Mouse (Mus musculus): ENCODE data around the gene 3110009E18Rik. TPM values are rescaled to one million over a fixed set of nuclear protein-coding genes. Genes with fewer than 3 reads are reported as not detected.
A peak's percentile ranks its signal among the peaks of the same experiment; 100 is the strongest.

3110009E18Rik gene
- polyA plus RNA-seq, 1 experiment from 2014 or later: 12.5 TPM

- Histone ChIP-seq H3K4me3 (ENCODE audit: low read depth, low read length) (no peak overlapping the region), H3K27me3 (replicated peaks; ENCODE audit: insufficient read depth, low read length) (no peaks in the 10 kb centered on the region), H3K4me2 (replicated peaks; ENCODE audit: low read depth, low read length) (no peak overlapping the region), H3K27ac (ENCODE audit: low read length) (peak overlapping the region; percentile 48; the same call in 1 of the 2 replicates), H3K9ac (replicated peaks; ENCODE audit: low read depth) (no peak overlapping the region), H3K36me3 (ENCODE audit: insufficient read depth, low read length) (no peaks in the 10 kb centered on the region), H3K4me1 (ENCODE audit: insufficient read depth, low read depth, low read length) (peaks cover 25% of the 10 kb centered on the region), H3K9me3 (ENCODE audit: low read length) (no peaks in the 10 kb centered on the region)
- WGBS: 34% methylated on average over 5 of the region's 5 CpGs
- no peak for TF ChIP-seq EP300 (IDR thresholded peaks at IDR 0.05)
- TF ChIP-seq CTCF (IDR thresholded peaks at IDR 0.05): no peak
- ATAC-seq: no peak
- DNase-seq (ENCODE audit: low spot score): peak; percentile 60
These were observed 45.5 kb upstream of the 3110009E18Rik start for GRCm38 (mm10) chr1:120075507-120075906.

GRCm38 (mm10) chr1:120077746-120078410 is 43.1 kb upstream of the 3110009E18Rik start:
- H3K4me1 ChIP-seq (ENCODE audit: insufficient read depth, low read depth, low read length): peaks cover 20% of the 10 kb centered on the region
- no peak overlapping the region for H3K27ac ChIP-seq (ENCODE audit: low read length)
- H3K27me3 ChIP-seq (replicated peaks; ENCODE audit: insufficient read depth, low read length): no peaks in the 10 kb centered on the region
- no peak overlapping the region for H3K4me2 ChIP-seq (replicated peaks; ENCODE audit: low read depth, low read length)
- no peak for DNase-seq (ENCODE audit: low spot score)
- H3K4me3 ChIP-seq (ENCODE audit: low read depth, low read length): no peak overlapping the region
- ATAC-seq: no peak
- H3K36me3 ChIP-seq (ENCODE audit: insufficient read depth, low read length): no peaks in the 10 kb centered on the region
- H3K9ac ChIP-seq (replicated peaks; ENCODE audit: low read depth): no peak overlapping the region
- WGBS: 27% methylated on average over 9 of the region's 9 CpGs
- TF ChIP-seq CTCF (IDR thresholded peaks at IDR 0.05): no peak
- TF ChIP-seq EP300 (IDR thresholded peaks at IDR 0.05): no peak
- no peaks in the 10 kb centered on the region for H3K9me3 ChIP-seq (ENCODE audit: low read length)

- ATAC-seq: no peak
These were observed 40.4 kb upstream of the 3110009E18Rik start for GRCm38 (mm10) chr1:120080632-120081031.

GRCm38 (mm10) chr1:120082957-120083585 is 37.9 kb upstream of the 3110009E18Rik start:
- DNase-seq (ENCODE audit: low spot score) (peak; percentile 94), ATAC-seq (peak; percentile 94)
- H3K9me3 ChIP-seq (ENCODE audit: low read length): no peaks in the 10 kb centered on the region
- no peaks in the 10 kb centered on the region for H3K36me3 ChIP-seq (ENCODE audit: insufficient read depth, low read length)
- peak overlapping the region; percentile 14; the same call in 1 of the 2 replicates for H3K4me2 ChIP-seq (replicated peaks; ENCODE audit: low read depth, low read length)
- no peaks in the 10 kb centered on the region for H3K4me1 ChIP-seq (ENCODE audit: insufficient read depth, low read depth, low read length)
- peak overlapping the region; percentile 68 for H3K27ac ChIP-seq (ENCODE audit: low read length)
- no peaks in the 10 kb centered on the region for H3K27me3 ChIP-seq (replicated peaks; ENCODE audit: insufficient read depth, low read length)
- peak; percentile 29 for TF ChIP-seq CTCF (IDR thresholded peaks at IDR 0.05)
- peak; percentile 91 for TF ChIP-seq EP300 (IDR thresholded peaks at IDR 0.05)
- 8% methylated on average over 7 of the region's 7 CpGs for WGBS
- no peak overlapping the region for H3K9ac ChIP-seq (replicated peaks; ENCODE audit: low read depth)
- H3K4me3 ChIP-seq (ENCODE audit: low read depth, low read length): no peak overlapping the region

More at GRCm38 (mm10) chr1:120080632-120081031, 40.4 kb upstream of the 3110009E18Rik start:
- H3K9me3 ChIP-seq (ENCODE audit: low read length): no peaks in the 10 kb centered on the region
- WGBS: 93% methylated on average over 1 of the region's 1 CpGs
- H3K9ac ChIP-seq (replicated peaks; ENCODE audit: low read depth): no peak overlapping the region
- no peaks in the 10 kb centered on the region for H3K27me3 ChIP-seq (replicated peaks; ENCODE audit: insufficient read depth, low read length)
- TF ChIP-seq CTCF (IDR thresholded peaks at IDR 0.05) (no peak), EP300 (IDR thresholded peaks at IDR 0.05) (no peak)
- H3K4me1 ChIP-seq (ENCODE audit: insufficient read depth, low read depth, low read length): 0 out of 2 replicates have a peak, but pooled peaks cover 2% of the 10 kb centered on the region
- no peak overlapping the region for H3K4me2 ChIP-seq (replicated peaks; ENCODE audit: low read depth, low read length)
- H3K36me3 ChIP-seq (ENCODE audit: insufficient read depth, low read length): no peaks in the 10 kb centered on the region
- no peak overlapping the region for H3K4me3 ChIP-seq (ENCODE audit: low read depth, low read length)
- no peak overlapping the region for H3K27ac ChIP-seq (ENCODE audit: low read length)
- peak; percentile 43 for DNase-seq (ENCODE audit: low spot score)

GRCm38 (mm10) chr1:120083921-120084517 is 37.0 kb upstream of the 3110009E18Rik start:
- TF ChIP-seq EP300 (IDR thresholded peaks at IDR 0.05) (0 out of 2 replicates have a peak, but pooled peaks have one; percentile 23), CTCF (IDR thresholded peaks at IDR 0.05) (no peak)
- ATAC-seq (peak; percentile 16; the same call in 1 of the 2 replicates), DNase-seq (ENCODE audit: low spot score) (peak; percentile 23)
- H3K9me3 ChIP-seq (ENCODE audit: low read length): no peaks in the 10 kb centered on the region
- H3K9ac ChIP-seq (replicated peaks; ENCODE audit: low read depth): no peak overlapping the region
- WGBS: 19% methylated on average over 5 of the region's 5 CpGs
- H3K4me3 ChIP-seq (ENCODE audit: low read depth, low read length): no peak overlapping the region
- H3K27ac ChIP-seq (ENCODE audit: low read length): peak overlapping the region; percentile 68
- no peaks in the 10 kb centered on the region for H3K4me1 ChIP-seq (ENCODE audit: insufficient read depth, low read depth, low read length)
- no peaks in the 10 kb centered on the region for H3K36me3 ChIP-seq (ENCODE audit: insufficient read depth, low read length)
- 0 out of 2 replicates have a peak overlapping the region, but pooled peaks have one; percentile 14 for H3K4me2 ChIP-seq (replicated peaks; ENCODE audit: low read depth, low read length)
- no peaks in the 10 kb centered on the region for H3K27me3 ChIP-seq (replicated peaks; ENCODE audit: insufficient read depth, low read length)

GRCm38 (mm10) chr1:120085696-120086095 is 35.3 kb upstream of the 3110009E18Rik start:
- TF ChIP-seq EP300 (IDR thresholded peaks at IDR 0.05): no peak
- TF ChIP-seq CTCF (IDR thresholded peaks at IDR 0.05): no peak
- no peak overlapping the region for H3K4me3 ChIP-seq (ENCODE audit: low read depth, low read length)
- no peaks in the 10 kb centered on the region for H3K27me3 ChIP-seq (replicated peaks; ENCODE audit: insufficient read depth, low read length)
- no peak overlapping the region for H3K9ac ChIP-seq (replicated peaks; ENCODE audit: low read depth)
- ATAC-seq (no peak), DNase-seq (ENCODE audit: low spot score) (no peak)
- H3K27ac ChIP-seq (ENCODE audit: low read length): no peak overlapping the region
- no peaks in the 10 kb centered on the region for H3K4me1 ChIP-seq (ENCODE audit: insufficient read depth, low read depth, low read length)
- H3K36me3 ChIP-seq (ENCODE audit: insufficient read depth, low read length): no peaks in the 10 kb centered on the region
- 75% methylated on average over 3 of the region's 3 CpGs for WGBS
- H3K4me2 ChIP-seq (replicated peaks; ENCODE audit: low read depth, low read length): no peak overlapping the region
- no peaks in the 10 kb centered on the region for H3K9me3 ChIP-seq (ENCODE audit: low read length)

Measured in lung, postnatal 0 days (tissue).